ENCODE assay signal across 14 mouse cellular contexts in genomic region chr3:73731677-73732076, GRCm38 (mm10). TPM values are rescaled to one million over a fixed set of nuclear protein-coding genes. Genes with fewer than 3 reads are reported as not detected.
A peak's percentile ranks its signal among the peaks of the same experiment; 100 is the strongest.
DNase-seq lines count a peak whose midpoint lies in the region; ATAC-seq and TF ChIP-seq lines count a peak whose summit lies in the region.
"Had no signal": no experiment of that assay in that cellular context is flagged by ENCODE, and none has a peak within 500 bp of the region (broad histone marks: within the 10 kb centered on the region; RNA-seq: fewer than 3 reads in every experiment).

No protein-coding gene starts in this region.

- CTCF ChIA-PET in Patski (lab: Charles Lee), result interaction anchor here (1.1 to 2.3 kb wide), 3 partner anchors 10 to 1405 kb away, joined by 3 to 9 read pairs (median 3); no protein-coding TSS in a partner anchor

- H3K4me2 ChIP-seq in lung, postnatal 0 days (replicated peaks; ENCODE audit: low read depth, low read length), result no peak overlapping the region
- H3K4me2 ChIP-seq: heart, embryonic 13.5 days; kidney, embryonic 15.5 days; limb, embryonic 13.5 days had no signal

- H3K79me2 ChIP-seq in heart, adult 2 months (replicated peaks; ENCODE audit: control insufficient read depth, insufficient read depth, low read length), result no peaks in the 10 kb centered on the region

- POLR2A ChIA-PET in Patski (lab: Charles Lee), result interaction anchor here (0.6 kb wide), 1 partner anchor 1467 kb away, joined by 3 read pairs; no protein-coding TSS in a partner anchor

- TF ChIP-seq CTCF in heart, adult 2 months (IDR thresholded peaks at IDR 0.05), result peak; percentile 74
- peak; percentile 67 for TF ChIP-seq CTCF in lung, postnatal 0 days (IDR thresholded peaks at IDR 0.05)
- TF ChIP-seq CTCF in Patski (IDR thresholded peaks at IDR 0.05), result peak; percentile 42

- ATAC-seq in lung, postnatal 0 days, result no peak
- ATAC-seq in Patski, result no peak
- no peak for ATAC-seq in megakaryocyte-erythroid progenitor cell, adult 5-6 weeks (replicated peaks; ENCODE audit: low FRiP score, low TSS enrichment, poor library complexity, severe bottlenecking)
- ATAC-seq: activated CD4-positive, CD25-positive, alpha-beta regulatory T cell, adult 4 months had no signal

- H3K27ac ChIP-seq in heart, adult 2 months, result no peak overlapping the region
- H3K27ac ChIP-seq in lung, postnatal 0 days (ENCODE audit: low read length), result no peak overlapping the region
- H3K27ac ChIP-seq: heart, embryonic 13.5 days; kidney, embryonic 15.5 days; limb, embryonic 13.5 days had no signal

- H3K9ac ChIP-seq in heart, adult 2 months (ENCODE audit: low read depth, low read length), result no peak overlapping the region
- H3K9ac ChIP-seq in lung, postnatal 0 days (replicated peaks; ENCODE audit: low read depth), result no peak overlapping the region
- H3K9ac ChIP-seq: heart, embryonic 13.5 days; kidney, embryonic 15.5 days; limb, embryonic 13.5 days had no signal

- no peaks in the 10 kb centered on the region for H3K9me3 ChIP-seq in lung, postnatal 0 days (ENCODE audit: low read length)
- H3K9me3 ChIP-seq: heart, embryonic 13.5 days; kidney, embryonic 15.5 days; limb, embryonic 13.5 days had no signal

- no peak for DNase-seq in heart, adult 2 months
- no peak for DNase-seq in heart, adult 9 months (ENCODE audit: low spot score in 2 of 2)
- DNase-seq in lung, postnatal 0 days (ENCODE audit: low spot score), result peak; percentile 58
- DNase-seq in lung, postnatal 25 days (ENCODE audit: low spot score), result no peak
- DNase-seq in Patski (ENCODE audit: low read depth, low spot score), result no peak
- DNase-seq in retina, adult 2 months (ENCODE audit: low read depth, low spot score), result peak; percentile 9
- no peak for DNase-seq in right cerebral cortex, postnatal 36 days (ENCODE audit: low spot score in 2 of 2)
- DNase-seq: right cerebral cortex, postnatal 4 days; thymus, postnatal 25 days had no signal

- 36% methylated on average over 2 of the region's 2 CpGs for WGBS in heart, adult 2 months
- WGBS in lung, postnatal 0 days, result 57% methylated on average over 2 of the region's 2 CpGs

- in situ Hi-C loops in Patski (cut with MboI; ENCODE audit: low pct_unique_long_range_greater_than_20kb), result loop anchor here (25.0 kb wide), 1 partner anchor 1406 kb away; no protein-coding TSS in a partner anchor

- H3K4me1 ChIP-seq in heart, adult 2 months (ENCODE audit: control insufficient read depth, insufficient read depth, low read length), result no peaks in the 10 kb centered on the region
- no peaks in the 10 kb centered on the region for H3K4me1 ChIP-seq in lung, postnatal 0 days (ENCODE audit: insufficient read depth, low read depth, low read length)
- H3K4me1 ChIP-seq: heart, embryonic 13.5 days; kidney, embryonic 15.5 days; limb, embryonic 13.5 days had no signal

- H3K36me3 ChIP-seq in heart, adult 2 months (ENCODE audit: control insufficient read depth, insufficient read depth, low read length), result no peaks in the 10 kb centered on the region
- H3K36me3 ChIP-seq in lung, postnatal 0 days (ENCODE audit: insufficient read depth, low read length), result no peaks in the 10 kb centered on the region
- H3K36me3 ChIP-seq: heart, embryonic 13.5 days; kidney, embryonic 15.5 days; limb, embryonic 13.5 days had no signal

- H3K27me3 ChIP-seq in heart, adult 2 months (ENCODE audit: control insufficient read depth, insufficient read depth, low read length), result no peaks in the 10 kb centered on the region
- no peaks in the 10 kb centered on the region for H3K27me3 ChIP-seq in lung, postnatal 0 days (replicated peaks; ENCODE audit: insufficient read depth, low read length)
- peaks cover 6% of the 10 kb centered on the region for H3K27me3 ChIP-seq in Patski
- H3K27me3 ChIP-seq: heart, embryonic 13.5 days; kidney, embryonic 15.5 days; limb, embryonic 13.5 days had no signal

- intact Hi-C loops in heart, adult 2 months (cut with DNase I), result no loop called here

- no peak overlapping the region for H3K4me3 ChIP-seq in heart, adult 2 months
- no peak overlapping the region for H3K4me3 ChIP-seq in lung, postnatal 0 days (ENCODE audit: low read depth, low read length)
- H3K4me3 ChIP-seq: heart, embryonic 13.5 days; kidney, embryonic 15.5 days; limb, embryonic 13.5 days had no signal

- TF ChIP-seq POLR2A in heart, adult 2 months (IDR thresholded peaks at IDR 0.05; ENCODE audit: insufficient read depth, low read depth, low read length), result no peak

- TF ChIP-seq EP300 in heart, adult 2 months (IDR thresholded peaks at IDR 0.05; ENCODE audit: insufficient read depth, low read depth, low read length), result no peak
- TF ChIP-seq EP300 in lung, postnatal 0 days (IDR thresholded peaks at IDR 0.05), result no peak

RNA-seq across cellular contexts. Expression of gene Bche, which starts 23.5 kb away (rescaled TPM):
- total RNA-seq in heart, adult 2 months (2021), result 10 to 100 TPM; 11.9 to 14.1 TPM
- polyA plus RNA-seq in heart, adult 2 months (2012; rRNA removed), result 4.0 and 6.7 TPM in 2 replicates
- polyA plus RNA-seq in lung, postnatal 0 days (2015; fragmentation: Nextera tagmentation; extraction: Ambion mirVana), result 0.60 and 0.70 TPM in 2 replicates
- polyA plus RNA-seq in Patski (2021), result not detected
- not detected in 2 replicates for total RNA-seq in megakaryocyte-erythroid progenitor cell, adult 5-6 weeks (2014; fragmentation: Nextera tagmentation)
- total RNA-seq in megakaryocyte-erythroid progenitor cell, adult 5-6 weeks (2017), result not detected in 2 replicates
- polyA plus RNA-seq: activated CD4-positive, CD25-positive, alpha-beta regulatory T cell, adult 4 months had no signal

Comparison
In these comparisons a context has a peak if more than half of its experiments do, and no peak if none do; other contexts are left out.
1. DNase-seq: peak in lung, postnatal 0 days (single experiment) and retina, adult 2 months (single experiment); none in heart, adult 2 months (0 of 2), heart, adult 9 months (0 of 2), lung, postnatal 25 days (single experiment), Patski (single experiment) and right cerebral cortex, postnatal 36 days (0 of 2).
2. Peak in every context shown above with its lines, with median percentiles within 50 percentile points of each other: CTCF ChIP-seq.